Mouse (Mus musculus): ENCODE measurements around the gene Oit3.
"Not testable (repeated sequence)": the region's sequence is repeated elsewhere in the genome, so short reads cannot be mapped to it uniquely, and the experiment has no call there.

DNA sequence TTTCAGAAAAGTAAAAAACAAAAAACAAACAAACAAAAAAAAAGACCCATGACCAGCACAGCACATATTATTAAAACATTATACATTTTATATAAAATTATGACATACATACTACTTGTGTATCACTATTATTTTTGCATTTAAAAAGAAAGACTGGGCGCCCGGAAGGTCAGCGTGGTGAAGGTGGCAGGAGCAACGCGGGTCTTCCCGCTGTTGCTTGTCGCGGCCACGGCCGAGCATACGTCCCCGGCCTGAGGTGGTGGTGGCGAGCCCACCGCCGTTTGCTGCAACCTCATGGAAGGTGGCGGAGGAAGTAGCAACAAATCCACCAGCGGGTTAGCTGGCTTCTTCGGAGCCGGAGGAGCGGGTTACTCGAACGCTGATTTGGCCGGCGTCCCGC, 46.1 kb downstream of the Oit3 start, which contains the start of gene Gm10273:
- TF ChIP-seq CTCF (IDR thresholded peaks at IDR 0.05; ENCODE audit: borderline replicate concordance, extremely low read depth, insufficient read depth, insufficient read length); POLR2A (IDR thresholded peaks at IDR 0.05; ENCODE audit: borderline replicate concordance, extremely low read depth, insufficient read depth, insufficient read length, poor library complexity, severe bottlenecking): not testable (repeated sequence)
